Mouse (Mus musculus) R1 (cell line): ENCODE results near the gene Acer1.
A peak's percentile ranks its signal among the peaks of the same experiment; 100 is the strongest.

ENCODE experiments used
- DNase-seq: peaks from one replicate; pipeline ENCODE4 v3.0.0-alpha.2; 2018; ENCODE audit warnings: low read depth, low spot score

Acer1 gene

GRCm38 (mm10) chr17:56989467-56990114, 7.7 kb upstream of the Acer1 start:
- peak; percentile 96 for DNase-seq

GRCm38 (mm10) chr17:56988921-56989430, 7.0 kb upstream of the Acer1 start:
- no peak for DNase-seq

- DNase-seq, result no peak
Observed at GRCm38 (mm10) chr17:56988441-56988840, 6.5 kb upstream of the Acer1 start.

- no peak for DNase-seq
Observed at GRCm38 (mm10) chr17:56986105-56986805, 4.3 kb upstream of the Acer1 start.

GRCm38 (mm10) chr17:56985656-56986055, 3.7 kb upstream of the Acer1 start:
- DNase-seq, result no peak

GRCm38 (mm10) chr17:56984886-56985285, 3.0 kb upstream of the Acer1 start:
- no peak for DNase-seq

GRCm38 (mm10) chr17:56981049-56981448, 877 bp downstream of the Acer1 start:
- DNase-seq, result no peak

GRCm38 (mm10) chr17:56979524-56979923, 2.4 kb downstream of the Acer1 start:
- no peak for DNase-seq

GRCm38 (mm10) chr17:56976531-56977390, 5.2 kb downstream of the Acer1 start:
- DNase-seq, result no peak

- DNase-seq, result no peak
Observed at GRCm38 (mm10) chr17:56975391-56975790, 6.5 kb downstream of the Acer1 start.

- no peak for DNase-seq
Observed at GRCm38 (mm10) chr17:56974708-56975240, 7.2 kb downstream of the Acer1 start.

GRCm38 (mm10) chr17:56973956-56974707, 7.8 kb downstream of the Acer1 start:
- DNase-seq, result peak; percentile 92

- no peak for DNase-seq
Observed at GRCm38 (mm10) chr17:56970081-56970480, 11.8 kb downstream of the Acer1 start.

- DNase-seq, result no peak
Observed at GRCm38 (mm10) chr17:56969321-56969720, 12.6 kb downstream of the Acer1 start.

- peak; percentile 28 for DNase-seq
Observed at GRCm38 (mm10) chr17:56963646-56964045, 18.3 kb downstream of the Acer1 start.

- DNase-seq, result no peak
Observed at GRCm38 (mm10) chr17:56962642-56963405, 19.1 kb downstream of the Acer1 start.

- peak; percentile 41 for DNase-seq
Observed at GRCm38 (mm10) chr17:56961880-56962279, 20.0 kb downstream of the Acer1 start.

GRCm38 (mm10) chr17:56958667-56959066, 23.3 kb downstream of the Acer1 start:
- DNase-seq, result no peak

- DNase-seq, result peak; percentile 75
Observed at GRCm38 (mm10) chr17:56957763-56958429, 24.0 kb downstream of the Acer1 start.

GRCm38 (mm10) chr17:56954871-56955270, 27.1 kb downstream of the Acer1 start:
- DNase-seq, result no peak
